Mouse (Mus musculus) gastrocnemius, postnatal 36 days (tissue): ENCODE measurements around the gene Nop2. TPM values are rescaled to one million over a fixed set of nuclear protein-coding genes. Genes with fewer than 3 reads are reported as not detected.

Experiments
- DNase-seq, 2 experiments: peaks; one replicate each; pipeline ENCODE4 v3.0.0; 2022
- intact Hi-C: fragments of 180-260 bp; cut with DNase I; formaldehyde crosslinking; loops from one replicate; pipeline ENCODE4 v1.15.1; 2025
- total RNA-seq, 2 experiments: library from RNA; stranded (reverse); gene quantifications; 2 replicates each; pipeline ENCODE4 v1.2.3; 2021

The Nop2 gene
- total RNA-seq, 2 experiments from 2014 or later: 14.6 to 19.0 TPM

GRCm38 (mm10) chr6:125165328-125165891 is 33.7 kb downstream of the Nop2 start:
- intact Hi-C loops: no loop called here

GRCm38 (mm10) chr6:125166051-125166751 is 34.5 kb downstream of the Nop2 start, which contains the start of gene Gapdh:
Gene Gapdh (minus strand): TSS chr6:125166467.
- DNase-seq: peak; percentile 85 to 92
- intact Hi-C loops: no loop called here

More at GRCm38 (mm10) chr6:125165328-125165891, 33.7 kb downstream of the Nop2 start:
- DNase-seq: peak; percentile 94 to 96

GRCm38 (mm10) chr6:125166861-125167650 is 35.3 kb downstream of the Nop2 start:
- intact Hi-C loops: no loop called here
- peak; percentile 70 for DNase-seq

- intact Hi-C loops: no loop called here
- no peak for DNase-seq
Measured at GRCm38 (mm10) chr6:125168086-125168485, 36.4 kb downstream of the Nop2 start.

- no peak for DNase-seq
- intact Hi-C loops: loop anchor here (2.0 kb wide), 1 partner anchor 17 kb away; no protein-coding TSS in a partner anchor
Measured at GRCm38 (mm10) chr6:125170194-125170593, 38.5 kb downstream of the Nop2 start.

- DNase-seq: no peak
- intact Hi-C loops: no loop called here
Measured at GRCm38 (mm10) chr6:125172474-125172873, 40.8 kb downstream of the Nop2 start.

GRCm38 (mm10) chr6:125173256-125173655 is 41.5 kb downstream of the Nop2 start:
- intact Hi-C loops: no loop called here
- DNase-seq: no peak

GRCm38 (mm10) chr6:125175469-125175868 is 43.8 kb downstream of the Nop2 start:
- DNase-seq: no peak
- intact Hi-C loops: no loop called here

GRCm38 (mm10) chr6:125179601-125180000 is 47.9 kb downstream of the Nop2 start:
- DNase-seq: no peak
- intact Hi-C loops: no loop called here

- intact Hi-C loops: no loop called here
- DNase-seq: no peak
Measured at GRCm38 (mm10) chr6:125182133-125182532, 50.4 kb downstream of the Nop2 start.

GRCm38 (mm10) chr6:125186203-125186602 is 54.5 kb downstream of the Nop2 start:
- DNase-seq: no peak
- intact Hi-C loops: loop anchor here (2.0 kb wide), 1 partner anchor 15 kb away; no protein-coding TSS in a partner anchor

GRCm38 (mm10) chr6:125190816-125191215 is 59.1 kb downstream of the Nop2 start:
- no peak for DNase-seq
- intact Hi-C loops: no loop called here

GRCm38 (mm10) chr6:125191332-125192015 is 59.8 kb downstream of the Nop2 start, which contains the start of the genes Ncapd2 and Mrpl51:
Gene Ncapd2 (minus strand): TSS chr6:125191701.
Gene Mrpl51 (plus strand): TSS chr6:125191801.
- intact Hi-C loops: no loop called here
- DNase-seq: peak; percentile 95 to 97

GRCm38 (mm10) chr6:125192016-125192714 is 60.5 kb downstream of the Nop2 start:
- intact Hi-C loops: no loop called here
- DNase-seq: peak; percentile 85 to 91

- intact Hi-C loops: no loop called here
Measured at GRCm38 (mm10) chr6:125192841-125193240, 61.1 kb downstream of the Nop2 start.

GRCm38 (mm10) chr6:125193390-125193789 is 61.7 kb downstream of the Nop2 start:
- intact Hi-C loops: no loop called here

More at GRCm38 (mm10) chr6:125192841-125193240, 61.1 kb downstream of the Nop2 start:
- no peak for DNase-seq

More at GRCm38 (mm10) chr6:125193390-125193789, 61.7 kb downstream of the Nop2 start:
- no peak for DNase-seq
